Mouse (Mus musculus) liver, embryonic 15.5 days (tissue): ENCODE results near the gene Gm16253. TPM values are rescaled to one million over a fixed set of nuclear protein-coding genes. Genes with fewer than 3 reads are reported as not detected.

Experiments used
- ATAC-seq: fragments of 200-750 bp; cut with Nextera tagmentation; 2 replicates; pipeline ENCODE4 v1.8.0; 2017; ENCODE audit warnings: moderate number of reproducible peaks, mild to moderate bottlenecking, moderate library complexity; ENCODE audit not compliant: insufficient read depth
- H3K27ac ChIP-seq: fragments of 300-500 bp; sonication (generic); replicated peaks from 2 replicates; pipeline ENCODE4 v1.5.1; 2015; ENCODE audit warnings: mild to moderate bottlenecking, inconsistent platforms
- H3K27me3 ChIP-seq: fragments of 300-500 bp; sonication (generic); 2 replicates; pipeline ENCODE4 v1.6.1; 2015; ENCODE audit warnings: mild to moderate bottlenecking, inconsistent platforms
- H3K36me3 ChIP-seq: fragments of 300-500 bp; sonication (generic); replicated peaks from 2 replicates; pipeline ENCODE4 v1.6.1; 2015; ENCODE audit warnings: moderate library complexity, mild to moderate bottlenecking, inconsistent platforms
- H3K4me1 ChIP-seq: fragments of 300-500 bp; sonication (generic); replicated peaks from 2 replicates; pipeline ENCODE4 v1.6.1; 2015; ENCODE audit warnings: inconsistent platforms
- H3K4me2 ChIP-seq: fragments of 300-500 bp; sonication (generic); 2 replicates; pipeline ENCODE4 v1.6.1; 2015; ENCODE audit warnings: moderate library complexity, mild to moderate bottlenecking, inconsistent platforms
- H3K4me3 ChIP-seq: fragments of 300-500 bp; sonication (generic); replicated peaks from 2 replicates; pipeline ENCODE4 v1.5.1; 2015; ENCODE audit warnings: mild to moderate bottlenecking, inconsistent platforms
- H3K9ac ChIP-seq: fragments of 300-500 bp; sonication (generic); 2 replicates; pipeline ENCODE4 v1.6.1; 2015; ENCODE audit warnings: moderate library complexity, mild to moderate bottlenecking, inconsistent platforms
- H3K9me3 ChIP-seq: fragments of 300-500 bp; sonication (generic); replicated peaks from 2 replicates; pipeline ENCODE4 v1.6.1; 2016; ENCODE audit warnings: inconsistent platforms
- WGBS: fragments of 180-500 bp; shearing (Covaris S2); methylation state at CpG from one replicate; pipeline ENCODE4 v1.1.7; 2015; ENCODE audit warnings: mixed read lengths; ENCODE audit not compliant: insufficient replicate concordance; 5-methylcytosine and 5-hydroxymethylcytosine counted together
- polyA plus RNA-seq: library from polyadenylated mRNA; unstranded; fragments of >200 nt; fragmentation: Nextera tagmentation; extraction: Ambion mirVana; gene quantifications from 2 replicates; pipeline ENCODE4 v1.2.1, GENCODE M21; 2015

Gene Gm16253
- polyA plus RNA-seq, 1 experiment from 2014 or later: 0.17 TPM

GRCm38 (mm10) chr3:96593374-96593773 is 16.6 kb downstream of the Gm16253 start:
- Histone ChIP-seq H3K36me3 (no peaks in the 10 kb centered on the region), H3K4me2 (peak overlapping the region; percentile 79), H3K4me1 (peaks cover 39% of the 10 kb centered on the region), H3K4me3 (peak overlapping the region; percentile 72), H3K27ac (peak overlapping the region; percentile 86), H3K9me3 (no peaks in the 10 kb centered on the region), H3K27me3 (peaks cover 37% of the 10 kb centered on the region), H3K9ac (peak overlapping the region; percentile 74)
- ATAC-seq: 0 out of 2 replicates have a peak, but pooled peaks have one; percentile 15
- under 1% methylated on average over 10 of the region's 10 CpGs for WGBS

- Histone ChIP-seq H3K9me3 (no peaks in the 10 kb centered on the region), H3K36me3 (no peaks in the 10 kb centered on the region), H3K27me3 (peaks cover 43% of the 10 kb centered on the region), H3K4me1 (peaks cover 44% of the 10 kb centered on the region), H3K4me2 (peak within 1 kb of the TSS; percentile 79), H3K4me3 (peak within 1 kb of the TSS; percentile 72), H3K27ac (peak within 1 kb of the TSS; percentile 86), H3K9ac (peak within 1 kb of the TSS; percentile 74)
- WGBS: under 1% methylated on average over 38 of the region's 38 CpGs
- peak; percentile 94 for ATAC-seq
Observed at GRCm38 (mm10) chr3:96593790-96594560, 17.2 kb downstream of the Gm16253 start, which contains the start of gene Polr3gl. Polr3gl (minus strand) TSS chr3:96594181.

- H3K4me1 ChIP-seq: peaks cover 44% of the 10 kb centered on the region
- 80% methylated on average over 5 of the region's 5 CpGs for WGBS
Observed at GRCm38 (mm10) chr3:96594851-96595250, 18.1 kb downstream of the Gm16253 start.

GRCm38 (mm10) chr3:96595661-96596060 is 18.9 kb downstream of the Gm16253 start:
- 23% methylated on average over 6 of the region's 6 CpGs for WGBS
- Histone ChIP-seq H3K9me3 (no peaks in the 10 kb centered on the region), H3K27me3 (peaks cover 60% of the 10 kb centered on the region), H3K4me1 (peaks cover 46% of the 10 kb centered on the region), H3K9ac (no peak overlapping the region), H3K36me3 (no peaks in the 10 kb centered on the region), H3K27ac (no peak overlapping the region), H3K4me3 (no peak overlapping the region), H3K4me2 (no peak overlapping the region; the same call in 1 of the 2 replicates)
- no peak for ATAC-seq

More at GRCm38 (mm10) chr3:96594851-96595250, 18.1 kb downstream of the Gm16253 start:
- ATAC-seq: no peak
- no peak overlapping the region for H3K27ac ChIP-seq
- no peak overlapping the region for H3K9ac ChIP-seq
- H3K4me3 ChIP-seq: no peak overlapping the region
- H3K4me2 ChIP-seq: no peak overlapping the region
- H3K27me3 ChIP-seq: peaks cover 52% of the 10 kb centered on the region
- H3K36me3 ChIP-seq: no peaks in the 10 kb centered on the region
- no peaks in the 10 kb centered on the region for H3K9me3 ChIP-seq

- Histone ChIP-seq H3K4me2 (peak within 1 kb of the TSS; percentile 64), H3K36me3 (no peaks in the 10 kb centered on the region), H3K9me3 (no peaks in the 10 kb centered on the region), H3K27me3 (peaks cover 66% of the 10 kb centered on the region), H3K9ac (no peak within 1 kb of the TSS), H3K4me3 (peak within 1 kb of the TSS; percentile 40), H3K27ac (no peak within 1 kb of the TSS), H3K4me1 (peaks cover 52% of the 10 kb centered on the region)
- WGBS: 2% methylated on average over 23 of the region's 23 CpGs
- no peak for ATAC-seq
Observed at GRCm38 (mm10) chr3:96596228-96596707, 19.5 kb downstream of the Gm16253 start, which contains the start of gene Ankrd34a. Ankrd34a (plus strand) TSS chr3:96596636.

GRCm38 (mm10) chr3:96596855-96597254 is 20.1 kb downstream of the Gm16253 start:
- H3K27me3 ChIP-seq: peaks cover 72% of the 10 kb centered on the region
- 3% methylated on average over 11 of the region's 12 CpGs for WGBS
- peaks cover 58% of the 10 kb centered on the region for H3K4me1 ChIP-seq
- peak overlapping the region; percentile 40 for H3K4me3 ChIP-seq
- no peak for ATAC-seq
- H3K27ac ChIP-seq: no peak overlapping the region
- no peaks in the 10 kb centered on the region for H3K36me3 ChIP-seq
- no peak overlapping the region for H3K9ac ChIP-seq
- peak overlapping the region; percentile 64 for H3K4me2 ChIP-seq
- no peaks in the 10 kb centered on the region for H3K9me3 ChIP-seq

- under 1% methylated on average over 40 of the region's 40 CpGs for WGBS
- Histone ChIP-seq H3K9me3 (no peaks in the 10 kb centered on the region), H3K36me3 (no peaks in the 10 kb centered on the region), H3K4me3 (peak overlapping the region; percentile 40), H3K9ac (no peak overlapping the region), H3K4me2 (peak overlapping the region; percentile 64), H3K27ac (no peak overlapping the region), H3K27me3 (peaks cover 78% of the 10 kb centered on the region), H3K4me1 (peaks cover 55% of the 10 kb centered on the region)
- ATAC-seq: no peak
Observed at GRCm38 (mm10) chr3:96597435-96597891, 20.7 kb downstream of the Gm16253 start.

GRCm38 (mm10) chr3:96598156-96599068 is 21.6 kb downstream of the Gm16253 start:
- H3K4me2 ChIP-seq: peak overlapping the region; percentile 64
- no peak overlapping the region for H3K9ac ChIP-seq
- peaks cover 46% of the 10 kb centered on the region for H3K4me1 ChIP-seq
- no peaks in the 10 kb centered on the region for H3K9me3 ChIP-seq
- no peak for ATAC-seq
- H3K4me3 ChIP-seq: peak overlapping the region; percentile 40
- no peaks in the 10 kb centered on the region for H3K36me3 ChIP-seq
- peaks cover 88% of the 10 kb centered on the region for H3K27me3 ChIP-seq
- no peak overlapping the region for H3K27ac ChIP-seq
- WGBS: 3% methylated on average over 54 of the region's 54 CpGs

GRCm38 (mm10) chr3:96599069-96599393 is 22.2 kb downstream of the Gm16253 start:
- Histone ChIP-seq H3K9ac (no peak overlapping the region), H3K4me3 (no peak overlapping the region), H3K9me3 (no peaks in the 10 kb centered on the region), H3K27me3 (peaks cover 94% of the 10 kb centered on the region), H3K36me3 (no peaks in the 10 kb centered on the region), H3K4me2 (no peak overlapping the region), H3K27ac (no peak overlapping the region), H3K4me1 (peaks cover 46% of the 10 kb centered on the region)
- 45% methylated on average over 8 of the region's 8 CpGs for WGBS
- no peak for ATAC-seq

GRCm38 (mm10) chr3:96599411-96599810 is 22.6 kb downstream of the Gm16253 start:
- 65% methylated on average over 3 of the region's 3 CpGs for WGBS
- Histone ChIP-seq H3K4me2 (no peak overlapping the region), H3K27me3 (peaks cover 95% of the 10 kb centered on the region)

More at GRCm38 (mm10) chr3:96599411-96599810, 22.6 kb downstream of the Gm16253 start:
- Histone ChIP-seq H3K4me3 (no peak overlapping the region), H3K36me3 (no peaks in the 10 kb centered on the region), H3K27ac (no peak overlapping the region), H3K9ac (no peak overlapping the region), H3K4me1 (peaks cover 43% of the 10 kb centered on the region), H3K9me3 (no peaks in the 10 kb centered on the region)
- ATAC-seq: no peak
